Mouse (Mus musculus) forebrain, embryonic 12.5 days (tissue): Measurements from ENCODE around the gene H2afy. TPM values are rescaled to one million over a fixed set of nuclear protein-coding genes. Genes with fewer than 3 reads are reported as not detected.

Experiments used
- ATAC-seq: fragments of 200-750 bp; cut with Nextera tagmentation; 2 replicates; pipeline ENCODE4 v1.8.0; 2017; ENCODE audit warnings: moderate TSS enrichment; ENCODE audit not compliant: low FRiP score
- H3K27ac ChIP-seq: fragments of 300-500 bp; sonication (generic); 2 replicates; pipeline ENCODE4 v1.5.1; 2016; ENCODE audit warnings: mild to moderate bottlenecking
- H3K27me3 ChIP-seq: fragments of 300-500 bp; sonication (generic); 2 replicates; pipeline ENCODE4 v1.6.1; 2016; ENCODE audit warnings: mild to moderate bottlenecking
- H3K36me3 ChIP-seq: fragments of 300-500 bp; sonication (generic); replicated peaks from 2 replicates; pipeline ENCODE4 v1.6.1; 2016; ENCODE audit warnings: mild to moderate bottlenecking
- H3K4me1 ChIP-seq: fragments of 300-500 bp; sonication (generic); 2 replicates; pipeline ENCODE4 v1.6.1; 2016
- H3K4me2 ChIP-seq: fragments of 300-500 bp; sonication (generic); 2 replicates; pipeline ENCODE4 v1.6.1; 2016; ENCODE audit warnings: mild to moderate bottlenecking, moderate library complexity
- H3K4me3 ChIP-seq: fragments of 300-500 bp; sonication (generic); replicated peaks from 2 replicates; pipeline ENCODE4 v1.5.1; 2016; ENCODE audit warnings: mild to moderate bottlenecking
- H3K9ac ChIP-seq: fragments of 300-500 bp; sonication (generic); 2 replicates; pipeline ENCODE4 v1.6.1; 2016; ENCODE audit warnings: mild to moderate bottlenecking
- H3K9me3 ChIP-seq: fragments of 300-500 bp; sonication (generic); 2 replicates; pipeline ENCODE4 v1.6.1; 2016
- WGBS: fragments of 180-500 bp; shearing (Covaris S2); methylation state at CpG from one replicate; pipeline ENCODE4 v1.1.7; 2016; 5-methylcytosine and 5-hydroxymethylcytosine counted together
- polyA plus RNA-seq: library from polyadenylated mRNA; unstranded; fragments of >200 nt; fragmentation: Nextera tagmentation; extraction: Ambion mirVana; gene quantifications from 2 replicates; pipeline ENCODE4 v1.2.1, GENCODE M21; 2016

Gene H2afy
- polyA plus RNA-seq, 1 experiment from 2014 or later: 663 TPM

GRCm38 (mm10) chr13:56142382-56143150 is 6.4 kb upstream of the H2afy start:
- H3K4me1 ChIP-seq: peaks cover 11% of the 10 kb centered on the region
- 19% methylated on average over 10 of the region's 11 CpGs for WGBS
- no peak overlapping the region for H3K4me2 ChIP-seq
- H3K27me3 ChIP-seq: peaks cover 36% of the 10 kb centered on the region
- H3K9me3 ChIP-seq: no peaks in the 10 kb centered on the region
- no peak overlapping the region for H3K4me3 ChIP-seq
- ATAC-seq: no peak
- H3K36me3 ChIP-seq: no peaks in the 10 kb centered on the region
- no peak overlapping the region for H3K9ac ChIP-seq
- no peak overlapping the region for H3K27ac ChIP-seq

DNA sequence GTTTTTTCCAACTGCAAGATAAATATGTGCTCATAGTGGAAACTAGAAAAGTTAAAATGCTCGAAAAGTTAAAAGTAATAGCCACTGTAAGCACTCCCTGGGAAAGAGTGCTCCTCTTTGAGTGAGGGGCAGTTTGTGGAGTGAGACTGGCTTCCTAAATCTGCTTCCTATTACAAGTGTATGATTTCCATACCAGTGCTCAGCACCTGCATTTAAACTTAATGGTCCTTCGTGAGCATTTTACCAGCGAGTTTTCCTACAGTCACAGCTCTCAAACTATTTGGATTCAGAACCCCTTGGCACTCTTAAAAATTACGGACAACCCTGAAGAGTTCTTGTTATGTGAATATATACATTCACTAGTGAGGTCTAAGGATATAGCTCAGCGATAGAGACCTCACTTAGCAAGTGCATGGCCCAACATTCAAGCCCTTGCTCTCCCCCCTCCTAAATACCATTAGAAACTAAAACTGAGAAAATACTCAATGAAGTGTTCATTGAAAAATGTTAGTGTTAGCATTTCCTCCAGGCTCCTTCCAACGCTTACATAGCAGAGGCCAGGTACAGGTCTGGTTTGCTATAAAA is 3.1 kb upstream of the H2afy start:
- 70% methylated on average over 6 of the region's 6 CpGs for WGBS
- H3K27me3 ChIP-seq: peaks cover 22% of the 10 kb centered on the region
- H3K9ac ChIP-seq: no peak overlapping the region
- no peak overlapping the region for H3K4me2 ChIP-seq
- no peaks in the 10 kb centered on the region for H3K9me3 ChIP-seq
- no peaks in the 10 kb centered on the region for H3K36me3 ChIP-seq
- H3K4me1 ChIP-seq: peaks cover 22% of the 10 kb centered on the region
- H3K4me3 ChIP-seq: no peak overlapping the region
- no peak for ATAC-seq
- no peak overlapping the region for H3K27ac ChIP-seq

- peak; percentile 91 for ATAC-seq
- WGBS: 1% methylated on average over 75 of the region's 89 CpGs
Observed at GRCm38 (mm10) chr13:56135231-56136052, 719 bp downstream of the H2afy start.

DNA sequence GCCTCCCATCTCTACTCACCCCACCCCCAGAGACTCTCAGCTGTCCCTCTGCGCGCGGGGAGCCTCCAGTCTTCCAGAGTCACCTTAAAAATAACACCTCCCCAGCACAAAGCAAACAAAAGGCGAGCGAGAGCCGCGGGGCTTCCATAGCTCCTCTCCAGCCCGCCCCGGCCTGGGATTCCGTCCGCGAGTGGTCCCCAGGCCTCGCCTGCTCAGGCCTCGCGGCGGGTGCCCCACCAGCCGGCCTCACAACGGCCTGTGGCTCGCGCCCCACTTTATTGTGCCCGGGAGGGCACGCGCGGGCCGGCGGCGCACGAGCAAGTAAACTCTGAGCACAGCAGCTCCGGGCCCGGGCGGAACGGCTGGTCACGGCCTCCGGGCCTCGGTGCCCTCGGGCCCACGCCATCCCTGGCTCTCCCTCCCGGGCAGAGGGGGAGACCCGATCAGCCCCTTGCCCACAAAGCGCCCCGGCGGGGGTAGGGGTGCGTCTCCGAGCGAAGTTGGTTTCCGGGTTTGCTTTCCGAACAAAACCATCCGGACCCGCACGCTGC is 1.5 kb downstream of the H2afy start:
- Histone ChIP-seq H3K9ac (peak overlapping the region; percentile 98), H3K9me3 (no peaks in the 10 kb centered on the region), H3K4me1 (peaks cover 33% of the 10 kb centered on the region), H3K4me2 (peak overlapping the region; percentile 88), H3K27ac (peak overlapping the region; percentile 86), H3K27me3 (0 out of 2 replicates have a peak, but pooled peaks cover 3% of the 10 kb centered on the region), H3K4me3 (peak overlapping the region; percentile 98), H3K36me3 (peaks cover 25% of the 10 kb centered on the region)
- under 1% methylated on average over 49 of the region's 50 CpGs for WGBS
- peak; percentile 51 for ATAC-seq

More at GRCm38 (mm10) chr13:56135231-56136052, 719 bp downstream of the H2afy start:
- peak overlapping the region; percentile 98 for H3K9ac ChIP-seq
- peaks cover 33% of the 10 kb centered on the region for H3K4me1 ChIP-seq
- peak overlapping the region; percentile 98 for H3K4me3 ChIP-seq
- H3K9me3 ChIP-seq: no peaks in the 10 kb centered on the region
- H3K27me3 ChIP-seq: 0 out of 2 replicates have a peak, but pooled peaks cover 3% of the 10 kb centered on the region
- H3K36me3 ChIP-seq: peaks cover 17% of the 10 kb centered on the region
- H3K4me2 ChIP-seq: peak overlapping the region; percentile 88
- H3K27ac ChIP-seq: peak overlapping the region; percentile 86

GRCm38 (mm10) chr13:56134031-56134430 is 2.1 kb downstream of the H2afy start:
- Histone ChIP-seq H3K36me3 (peaks cover 25% of the 10 kb centered on the region), H3K27me3 (0 out of 2 replicates have a peak, but pooled peaks cover 3% of the 10 kb centered on the region), H3K4me1 (peaks cover 33% of the 10 kb centered on the region), H3K27ac (no peak overlapping the region), H3K4me2 (peak overlapping the region; percentile 88), H3K9me3 (no peaks in the 10 kb centered on the region), H3K4me3 (peak overlapping the region; percentile 98), H3K9ac (peak overlapping the region; percentile 98)
- ATAC-seq: no peak
- WGBS: 48% methylated on average over 5 of the region's 5 CpGs

DNA sequence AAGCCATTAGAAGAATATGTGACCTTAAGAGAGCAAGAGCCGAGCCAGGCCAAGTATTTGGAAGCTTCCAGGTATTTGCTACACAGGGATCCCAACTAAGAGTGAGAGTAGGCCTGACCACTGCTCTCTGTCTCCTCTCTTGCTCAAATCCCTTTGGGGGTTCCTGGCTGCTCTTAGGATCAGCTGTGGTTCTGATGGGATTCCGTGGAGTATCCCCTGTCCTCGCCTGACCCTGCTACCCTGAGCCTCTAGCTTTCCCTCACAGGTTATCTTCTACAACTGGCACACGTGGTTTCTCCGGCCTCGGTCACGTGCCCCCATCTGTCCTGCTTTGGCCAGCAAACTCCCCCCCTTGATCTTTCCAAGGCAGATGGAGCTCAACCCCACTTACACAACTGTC is 3.2 kb downstream of the H2afy start:
- WGBS: 88% methylated on average over 7 of the region's 7 CpGs
- Histone ChIP-seq H3K27me3 (no peaks in the 10 kb centered on the region), H3K9me3 (no peaks in the 10 kb centered on the region), H3K36me3 (peaks cover 31% of the 10 kb centered on the region), H3K27ac (no peak overlapping the region), H3K4me1 (peaks cover 33% of the 10 kb centered on the region), H3K4me2 (peak overlapping the region; percentile 88; the same call in 1 of the 2 replicates), H3K4me3 (no peak overlapping the region), H3K9ac (no peak overlapping the region)
- no peak for ATAC-seq

DNA sequence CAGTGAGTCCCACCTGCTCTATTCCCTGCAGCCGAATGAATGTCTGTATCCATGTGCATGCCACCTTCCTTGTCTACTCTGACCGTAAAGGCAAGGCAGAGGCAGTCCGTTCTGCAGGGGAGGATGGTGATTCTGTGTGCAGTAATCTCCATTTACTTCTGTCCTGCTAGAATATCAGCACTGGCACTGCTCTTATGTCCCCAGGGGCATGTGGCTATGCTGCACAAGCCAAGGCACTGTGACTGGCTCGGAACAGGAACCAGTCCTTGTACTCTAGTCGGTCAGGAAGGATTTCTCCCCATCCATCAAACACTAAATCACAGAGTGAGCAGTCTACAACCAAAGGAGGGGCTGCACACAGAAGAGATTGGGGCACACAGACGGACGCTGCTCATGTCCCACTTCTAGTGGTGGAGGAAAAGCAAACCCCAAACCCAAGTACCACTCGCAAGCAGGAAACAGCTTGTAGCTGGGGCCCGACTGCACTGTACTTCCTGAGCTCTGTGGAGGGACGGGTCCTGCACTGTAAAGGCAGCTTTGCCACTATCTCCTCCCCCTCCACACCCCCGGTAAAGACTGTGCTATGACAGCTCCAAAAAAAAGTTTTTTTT is 3.7 kb downstream of the H2afy start:
- H3K36me3 ChIP-seq: peaks cover 36% of the 10 kb centered on the region
- H3K27ac ChIP-seq: no peak overlapping the region
- no peak overlapping the region for H3K4me3 ChIP-seq
- peaks cover 33% of the 10 kb centered on the region for H3K4me1 ChIP-seq
- no peak for ATAC-seq
- no peak overlapping the region for H3K9ac ChIP-seq
- peaks cover 2% of the 10 kb centered on the region; the same call in 1 of the 2 replicates for H3K9me3 ChIP-seq
- H3K27me3 ChIP-seq: no peaks in the 10 kb centered on the region
- no peak overlapping the region for H3K4me2 ChIP-seq
- WGBS: 88% methylated on average over 11 of the region's 11 CpGs

DNA sequence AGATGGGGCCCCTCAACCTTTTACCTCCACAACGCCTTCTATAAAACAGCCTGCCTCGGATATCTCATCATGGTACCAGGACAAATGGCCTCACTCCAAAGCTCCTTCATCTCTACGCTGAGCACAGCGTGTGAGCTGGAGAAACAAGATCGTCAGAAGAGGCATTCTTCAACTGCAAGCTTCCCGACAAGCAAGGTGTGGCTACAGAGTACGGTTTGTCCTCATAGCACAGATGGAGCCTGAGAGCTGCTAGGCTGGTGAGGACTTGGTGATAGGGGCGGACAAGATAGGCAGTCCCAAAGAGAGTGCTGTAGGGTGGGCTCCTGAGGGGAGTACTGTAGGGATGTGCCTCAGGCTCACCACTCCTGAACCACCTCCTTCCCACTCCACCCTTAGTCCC is 5.6 kb downstream of the H2afy start:
- peaks cover 55% of the 10 kb centered on the region for H3K36me3 ChIP-seq

DNA sequence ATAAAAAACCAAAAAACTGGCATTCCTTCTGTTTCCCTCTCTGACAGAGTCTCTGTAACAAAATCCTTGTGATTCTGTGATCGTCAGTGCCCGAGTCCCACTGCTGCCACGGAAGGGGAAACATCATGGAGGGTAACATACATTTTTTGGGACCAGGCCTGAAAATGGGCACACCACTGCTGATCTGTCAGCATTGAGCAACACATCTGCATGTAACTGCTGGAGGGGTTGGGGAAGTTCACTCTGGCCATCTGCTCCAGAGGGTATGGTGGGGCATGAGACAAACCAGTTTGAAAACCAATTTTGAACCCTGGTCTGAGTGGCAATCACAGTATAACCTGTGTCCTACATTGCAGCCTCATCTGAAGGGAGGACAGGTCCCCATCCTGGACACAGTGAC is 6.6 kb downstream of the H2afy start:
- no peak for ATAC-seq
- Histone ChIP-seq H3K36me3 (peaks cover 65% of the 10 kb centered on the region), H3K4me3 (no peak overlapping the region), H3K27ac (no peak overlapping the region), H3K27me3 (no peaks in the 10 kb centered on the region), H3K9ac (no peak overlapping the region), H3K4me1 (peaks cover 25% of the 10 kb centered on the region), H3K4me2 (no peak overlapping the region), H3K9me3 (peaks cover 4% of the 10 kb centered on the region; the same call in 1 of the 2 replicates)
- 95% methylated on average over 3 of the region's 3 CpGs for WGBS

More for the DNA sequence above, 5.6 kb downstream of the H2afy start:
- no peak for ATAC-seq
- Histone ChIP-seq H3K27ac (no peak overlapping the region), H3K27me3 (no peaks in the 10 kb centered on the region), H3K4me1 (peaks cover 25% of the 10 kb centered on the region), H3K9ac (no peak overlapping the region), H3K9me3 (peaks cover 4% of the 10 kb centered on the region; the same call in 1 of the 2 replicates), H3K4me2 (no peak overlapping the region), H3K4me3 (no peak overlapping the region)
- 94% methylated on average over 8 of the region's 8 CpGs for WGBS

DNA sequence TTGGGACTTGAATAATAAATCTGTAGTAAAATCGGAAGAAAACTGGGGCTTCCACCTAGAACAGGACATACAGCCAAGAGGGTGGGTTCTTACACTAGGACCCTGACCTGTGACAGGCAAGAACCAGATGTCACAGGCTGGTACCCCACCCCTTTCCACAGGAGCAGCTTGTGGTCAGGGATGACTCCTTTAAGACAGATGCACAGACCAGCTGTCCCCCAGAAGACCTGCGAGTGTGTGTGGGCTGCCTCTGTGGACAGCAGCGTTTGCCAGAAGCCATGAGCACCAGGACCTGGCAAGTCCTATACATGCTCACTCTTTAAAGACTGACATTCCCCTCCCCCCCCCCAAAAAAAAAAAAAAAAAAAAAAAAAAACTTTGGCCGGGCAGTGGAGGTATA is 7.1 kb downstream of the H2afy start:
- no peak overlapping the region for H3K4me3 ChIP-seq
- H3K4me1 ChIP-seq: peaks cover 20% of the 10 kb centered on the region
- no peak overlapping the region for H3K27ac ChIP-seq
- peaks cover 4% of the 10 kb centered on the region; the same call in 1 of the 2 replicates for H3K9me3 ChIP-seq
- H3K9ac ChIP-seq: no peak overlapping the region
- no peak overlapping the region for H3K4me2 ChIP-seq
- H3K27me3 ChIP-seq: no peaks in the 10 kb centered on the region
- H3K36me3 ChIP-seq: peaks cover 71% of the 10 kb centered on the region
- whole genome bisulfite sequencing: 88% methylated on average over 4 of the region's 4 CpGs
- no peak for ATAC-seq

DNA sequence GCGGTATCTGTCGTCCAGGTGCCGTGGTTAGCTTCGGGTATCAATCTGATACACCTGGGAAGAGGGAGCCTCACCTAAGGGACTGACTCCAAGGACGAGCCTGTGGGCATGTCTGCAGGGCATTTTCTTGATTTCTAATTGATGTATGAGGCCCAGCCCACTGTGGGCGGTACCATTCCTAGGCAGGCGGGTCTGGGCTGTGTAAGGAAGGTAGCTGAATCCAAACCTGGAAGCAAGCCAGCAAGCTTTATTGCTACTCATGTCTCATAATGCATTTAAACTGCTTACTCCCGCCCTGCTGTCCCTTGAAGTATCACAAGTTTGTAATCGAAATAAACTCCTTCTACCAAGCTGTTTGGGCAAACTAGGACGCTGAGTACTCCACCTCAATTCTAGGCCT is 10.5 kb downstream of the H2afy start:
- Histone ChIP-seq H3K9ac (no peak overlapping the region), H3K4me2 (no peak overlapping the region), H3K4me3 (no peak overlapping the region), H3K27me3 (no peaks in the 10 kb centered on the region), H3K9me3 (peaks cover 4% of the 10 kb centered on the region; the same call in 1 of the 2 replicates), H3K27ac (no peak overlapping the region), H3K36me3 (peaks cover 88% of the 10 kb centered on the region), H3K4me1 (no peaks in the 10 kb centered on the region)
- no peak for ATAC-seq
- 94% methylated on average over 10 of the region's 10 CpGs for WGBS
